Mouse (Mus musculus): ENCODE results near the gene Sall1.

DNA sequence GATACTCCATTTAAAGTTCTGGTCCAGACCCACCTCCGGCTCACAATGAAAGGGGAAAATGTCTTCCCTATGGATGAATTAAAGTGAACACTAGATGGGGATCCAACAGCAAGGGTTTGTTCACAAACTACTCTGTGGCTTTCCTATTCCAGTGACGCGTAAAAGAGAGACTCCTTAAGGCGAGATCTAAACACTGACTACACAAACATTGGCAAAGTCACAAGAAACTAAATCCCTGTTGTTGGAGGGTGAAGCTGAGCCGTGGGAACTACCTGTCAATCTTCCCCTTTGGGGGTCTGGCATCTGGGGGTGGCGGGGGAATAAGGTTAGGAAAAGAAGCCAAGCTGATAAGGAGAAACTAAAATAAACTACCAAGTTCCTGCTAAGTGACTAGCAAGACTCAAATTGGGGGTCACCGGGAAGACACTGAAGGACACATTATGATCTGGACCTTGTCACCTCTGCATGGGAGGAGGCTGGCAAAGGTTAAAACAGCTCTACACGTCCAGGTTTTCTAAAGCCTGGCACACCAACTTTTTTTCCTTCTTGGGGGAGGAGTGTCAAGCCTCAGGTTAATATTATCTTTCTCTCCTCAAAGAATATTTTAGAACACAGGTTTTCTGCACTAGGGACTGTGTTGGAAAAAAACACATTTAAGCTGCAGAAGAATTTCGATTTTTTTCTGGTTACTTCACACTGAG lies 6.3 kb downstream of the Sall1 start:
- TF ChIP-seq CTCF (IDR thresholded peaks at IDR 0.05; ENCODE audit: low read depth, low read length) (no peak), GATA1 (IDR thresholded peaks at IDR 0.05; ENCODE audit: borderline replicate concordance, low read length) (no peak), GATA2 (IDR thresholded peaks at IDR 0.05; ENCODE audit: borderline replicate concordance, low read depth, low read length) (no peak), TAL1 (conservative IDR thresholded peaks at IDR 0.05; ENCODE audit: low read depth, low read length) (no peak)
